Mouse (Mus musculus): ENCODE data around the gene Mc3r.

DNA sequence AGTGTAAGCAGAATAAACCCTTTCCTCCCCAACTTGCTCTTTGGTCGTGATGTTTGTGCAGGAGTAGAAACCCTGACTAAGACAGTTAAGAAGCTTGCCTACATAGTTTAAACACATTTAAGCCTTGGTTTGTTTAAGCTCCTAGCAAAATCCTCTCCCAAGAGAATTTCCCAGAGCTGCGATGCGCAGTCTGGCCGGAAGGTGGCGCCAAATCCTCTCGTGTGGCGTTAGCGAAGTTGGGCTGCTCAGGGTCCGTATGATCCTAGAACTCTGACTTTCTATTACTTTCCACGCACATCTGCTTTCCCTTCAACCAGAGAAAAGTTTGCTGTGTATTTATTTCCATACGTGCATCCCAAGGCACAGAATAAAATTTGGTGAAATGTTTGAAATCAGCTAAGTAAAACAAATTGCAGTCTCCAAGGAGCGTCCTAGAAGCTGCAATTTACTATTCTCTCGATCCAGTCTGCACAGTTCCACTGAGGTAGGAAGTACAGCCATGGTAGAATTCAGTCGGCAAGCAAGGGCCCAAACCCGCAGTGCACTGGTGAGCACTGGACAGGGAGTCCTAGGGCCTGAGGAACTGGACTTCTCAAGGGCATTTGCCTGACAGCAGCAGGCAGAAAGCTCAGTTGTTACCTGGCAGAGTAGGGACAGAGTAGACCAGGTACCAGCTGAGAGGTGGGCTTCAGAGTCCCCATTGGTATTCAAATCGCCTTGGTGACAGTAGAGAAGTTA lies 26.5 kb upstream of the Mc3r start:
- TF ChIP-seq TAL1 (IDR thresholded peaks at IDR 0.05; ENCODE audit: low read length), result no peak
- TF ChIP-seq GATA1 (IDR thresholded peaks at IDR 0.05; ENCODE audit: low read length), result no peak
